Mouse (Mus musculus) stomach, postnatal 0 days (tissue): Measurements from ENCODE around the gene Kcnd2. TPM values are rescaled to one million over a fixed set of nuclear protein-coding genes. Genes with fewer than 3 reads are reported as not detected.

Source experiments
- ATAC-seq: fragments of 200-750 bp; cut with Nextera tagmentation; 2 replicates; pipeline ENCODE4 v1.8.0; 2017; ENCODE audit not compliant: low FRiP score, low TSS enrichment
- DNase-seq: peaks from one replicate; pipeline ENCODE4 v3.0.0-alpha.2; 2016; ENCODE audit warnings: low spot score
- H3K27ac ChIP-seq: fragments of 300-500 bp; sonication (generic); replicated peaks from 2 replicates; pipeline ENCODE4 v1.5.1; 2014; ENCODE audit warnings: mild to moderate bottlenecking, control low read depth
- H3K27me3 ChIP-seq: fragments of 300-500 bp; sonication (generic); 2 replicates; pipeline ENCODE4 v1.6.1; 2014; ENCODE audit warnings: low read length; ENCODE audit not compliant: control insufficient read depth, insufficient read depth
- H3K36me3 ChIP-seq: fragments of 300-500 bp; sonication (generic); 2 replicates; pipeline ENCODE4 v1.6.1; 2014; ENCODE audit warnings: low read length, mixed read lengths; ENCODE audit not compliant: control insufficient read depth, insufficient read depth
- H3K4me1 ChIP-seq: fragments of 300-500 bp; sonication (generic); replicated peaks from 2 replicates; pipeline ENCODE4 v1.6.1; 2014; ENCODE audit warnings: antibody characterized with exemption; ENCODE audit not compliant: control insufficient read depth, insufficient read depth
- H3K4me2 ChIP-seq: fragments of 300-500 bp; sonication (generic); replicated peaks from 2 replicates; pipeline ENCODE4 v1.6.1; 2014; ENCODE audit warnings: low read depth, mild to moderate bottlenecking, control low read depth, moderate library complexity
- H3K4me3 ChIP-seq: fragments of 300-500 bp; sonication (generic); 2 replicates; pipeline ENCODE4 v1.5.1; 2014; ENCODE audit warnings: low read depth, low read length, control low read depth
- H3K9ac ChIP-seq: fragments of 300-500 bp; sonication (generic); 2 replicates; pipeline ENCODE4 v1.6.1; 2014; ENCODE audit warnings: mild to moderate bottlenecking, low read length, control low read depth, mixed read lengths
- H3K9me3 ChIP-seq: fragments of 300-500 bp; sonication (generic); 2 replicates; pipeline ENCODE4 v1.6.1; 2016; ENCODE audit warnings: low read length; ENCODE audit not compliant: control insufficient read depth
- CTCF ChIP-seq: IDR thresholded peaks from 2 replicates; pipeline ENCODE4 v1.5.1; 2016; ENCODE audit warnings: antibody characterized with exemption, low read depth, mild to moderate bottlenecking, moderate library complexity
- EP300 ChIP-seq: optimal IDR thresholded peaks from 2 replicates; pipeline ENCODE3; 2016; ENCODE audit warnings: antibody characterized with exemption
- WGBS: fragments of 180-500 bp; shearing (Covaris S2); extraction: QIAGEN DNeasy Blood & Tissue Kit; methylation state at CpG from one replicate; pipeline ENCODE4 v1.1.7; 2014; 5-methylcytosine and 5-hydroxymethylcytosine counted together
- polyA plus RNA-seq: library from polyadenylated mRNA; unstranded; fragments of >200 nt; fragmentation: Nextera tagmentation; extraction: Ambion mirVana; gene quantifications from 2 replicates; pipeline ENCODE4 v1.2.1, GENCODE M21; 2015

The Kcnd2 gene
- polyA plus RNA-seq, 1 experiment from 2014 or later, result 0.24 TPM

- Histone ChIP-seq H3K27ac (no peak overlapping the region), H3K9me3 (no peaks in the 10 kb centered on the region), H3K27me3 (no peaks in the 10 kb centered on the region), H3K4me2 (no peak overlapping the region), H3K4me1 (no peaks in the 10 kb centered on the region), H3K9ac (no peak overlapping the region), H3K36me3 (no peaks in the 10 kb centered on the region), H3K4me3 (no peak overlapping the region)
- no peak for DNase-seq
- WGBS, result 30% methylated on average over 1 of the region's 1 CpGs
- no peak for ATAC-seq
- TF ChIP-seq CTCF, result no peak
Observed at GRCm38 (mm10) chr6:21471891-21472544, 256.7 kb downstream of the Kcnd2 start.

- no peak overlapping the region for H3K27ac ChIP-seq
- no peaks in the 10 kb centered on the region for H3K36me3 ChIP-seq
- H3K4me1 ChIP-seq, result no peaks in the 10 kb centered on the region
- ATAC-seq (no peak), DNase-seq (no peak)
- H3K4me2 ChIP-seq, result no peak overlapping the region
- no peak overlapping the region for H3K4me3 ChIP-seq
- H3K9ac ChIP-seq, result no peak overlapping the region
- WGBS, result 83% methylated on average over 2 of the region's 2 CpGs
- H3K9me3 ChIP-seq, result no peaks in the 10 kb centered on the region
- H3K27me3 ChIP-seq, result no peaks in the 10 kb centered on the region
- TF ChIP-seq CTCF, result no peak
- TF ChIP-seq EP300, result no peak
Observed at GRCm38 (mm10) chr6:21482714-21483113, 267.4 kb downstream of the Kcnd2 start.

GRCm38 (mm10) chr6:21488536-21488935, 273.2 kb downstream of the Kcnd2 start:
- WGBS, result 88% methylated on average over 2 of the region's 2 CpGs
- Histone ChIP-seq H3K4me3 (no peak overlapping the region), H3K9me3 (no peaks in the 10 kb centered on the region), H3K4me1 (no peaks in the 10 kb centered on the region), H3K4me2 (no peak overlapping the region), H3K9ac (no peak overlapping the region), H3K36me3 (no peaks in the 10 kb centered on the region), H3K27me3 (no peaks in the 10 kb centered on the region), H3K27ac (no peak overlapping the region)
- TF ChIP-seq EP300 (no peak), CTCF (no peak)
- DNase-seq (no peak), ATAC-seq (no peak)

GRCm38 (mm10) chr6:21502921-21503320, 287.6 kb downstream of the Kcnd2 start:
- no peaks in the 10 kb centered on the region for H3K27me3 ChIP-seq
- no peak overlapping the region for H3K4me2 ChIP-seq
- H3K4me3 ChIP-seq, result no peak overlapping the region
- ATAC-seq (no peak), DNase-seq (no peak)
- no peaks in the 10 kb centered on the region for H3K9me3 ChIP-seq
- 77% methylated on average over 1 of the region's 1 CpGs for WGBS
- no peak for TF ChIP-seq EP300
- TF ChIP-seq CTCF, result no peak
- H3K9ac ChIP-seq, result no peak overlapping the region
- no peak overlapping the region for H3K27ac ChIP-seq
- no peaks in the 10 kb centered on the region for H3K36me3 ChIP-seq
- H3K4me1 ChIP-seq, result no peaks in the 10 kb centered on the region

GRCm38 (mm10) chr6:21510621-21511239, 295.4 kb downstream of the Kcnd2 start:
- no peaks in the 10 kb centered on the region for H3K36me3 ChIP-seq
- H3K9ac ChIP-seq, result no peak overlapping the region
- no peak for ATAC-seq
- TF ChIP-seq EP300, result no peak
- TF ChIP-seq CTCF, result no peak
- no peaks in the 10 kb centered on the region for H3K27me3 ChIP-seq
- H3K9me3 ChIP-seq, result no peaks in the 10 kb centered on the region
- H3K4me2 ChIP-seq, result no peak overlapping the region
- no peak overlapping the region for H3K4me3 ChIP-seq
- H3K27ac ChIP-seq, result no peak overlapping the region
- no peaks in the 10 kb centered on the region for H3K4me1 ChIP-seq
- WGBS, result 49% methylated on average over 3 of the region's 3 CpGs
- no peak for DNase-seq

GRCm38 (mm10) chr6:21520351-21520750, 305.0 kb downstream of the Kcnd2 start:
- H3K4me3 ChIP-seq, result no peak overlapping the region
- no peak for TF ChIP-seq EP300
- no peak for TF ChIP-seq CTCF
- H3K27ac ChIP-seq, result no peak overlapping the region
- no peak overlapping the region for H3K9ac ChIP-seq
- H3K27me3 ChIP-seq, result no peaks in the 10 kb centered on the region
- DNase-seq (no peak), ATAC-seq (no peak)
- H3K9me3 ChIP-seq, result no peaks in the 10 kb centered on the region
- 50% methylated on average over 1 of the region's 1 CpGs for whole genome bisulfite sequencing
- no peaks in the 10 kb centered on the region for H3K36me3 ChIP-seq
- H3K4me2 ChIP-seq, result no peak overlapping the region
- H3K4me1 ChIP-seq, result no peaks in the 10 kb centered on the region
